Mouse (Mus musculus) liver, postnatal 0 days (tissue): ENCODE data around the gene Ascc3.

ENCODE experiments used
- CTCF ChIP-seq: sonication (generic); IDR thresholded peaks from 2 replicates; pipeline ENCODE4 v1.5.1; 2016; ENCODE audit warnings: antibody characterized with exemption, low read depth
- EP300 ChIP-seq: IDR thresholded peaks from 2 replicates; pipeline ENCODE4 v1.6.1; 2016; ENCODE audit warnings: antibody characterized with exemption, low read depth, mild to moderate bottlenecking

- TF ChIP-seq EP300, result no peak
- TF ChIP-seq CTCF, result no peak
Observed at GRCm38 (mm10) chr10:50690324-50690723, 97.9 kb downstream of the Ascc3 start.
